Mouse (Mus musculus): ENCODE data around the gene Chuk.

- TF ChIP-seq CTCF (IDR thresholded peaks at IDR 0.05; ENCODE audit: low read depth, low read length), result no peak
- no peak for TF ChIP-seq POLR2A (IDR thresholded peaks at IDR 0.05; ENCODE audit: borderline replicate concordance, low read depth, low read length)
Measured at GRCm38 (mm10) chr19:44157005-44157404, 49.7 kb upstream of the Chuk start.
